Mouse (Mus musculus) CH12.LX (cell line): ENCODE data around the gene 1700017B05Rik. TPM values are rescaled to one million over a fixed set of nuclear protein-coding genes. Genes with fewer than 3 reads are reported as not detected.

Experiments
- DNase-seq: peaks from one replicate; pipeline ENCODE4 v3.0.0-alpha.2; 2013; ENCODE audit errors: extremely low read depth
- H3K27ac ChIP-seq: 2 replicates; pipeline ENCODE4 v1.5.1; 2012; ENCODE audit warnings: low read depth, mild to moderate bottlenecking, control low read depth, moderate library complexity; ENCODE audit not compliant: insufficient read depth
- H3K27me3 ChIP-seq: replicated peaks from 2 replicates; pipeline ENCODE3; 2012; ENCODE audit warnings: inconsistent platforms
- H3K36me3 ChIP-seq, 2 experiments: replicated peaks in 1 of 2; 2 replicates each; pipeline versions ENCODE3 to v1.6.1; 2012; ENCODE audit warnings: inconsistent platforms in 1 of 2, low read length in 1 of 2, mild to moderate bottlenecking in 1 of 2, mixed read lengths in 1 of 2, moderate library complexity in 1 of 2; ENCODE audit not compliant: control insufficient read depth in 1 of 2, insufficient read depth in 1 of 2
- H3K4me1 ChIP-seq, 2 experiments: 2 replicates each; pipeline ENCODE4 v1.6.1; 2012; ENCODE audit warnings: inconsistent platforms in 1 of 2, moderate library complexity in 1 of 2; ENCODE audit not compliant: insufficient read depth in 2 of 2, control insufficient read depth in 1 of 2
- H3K4me2 ChIP-seq: 2 replicates; pipeline ENCODE4 v1.6.1; 2012; ENCODE audit warnings: low read depth, mild to moderate bottlenecking, control low read depth; ENCODE audit not compliant: poor library complexity, insufficient read depth, severe bottlenecking
- H3K4me3 ChIP-seq, 3 experiments: fragments of 150-350 bp in 1 of 3; sonication (generic) in 1 of 3; replicated peaks in 1 of 3; 2 replicates each; pipeline versions ENCODE3 to v1.5.1; 2011 to 2012; ENCODE audit warnings: low read depth in 2 of 3, low read length in 2 of 3, mild to moderate bottlenecking in 2 of 3, moderate library complexity in 2 of 3, control low read depth in 1 of 3, improper control_type of control experiment in 1 of 3, inconsistent platforms in 1 of 3, mixed read lengths in 1 of 3; ENCODE audit not compliant: poor library complexity in 1 of 3
- H3K79me2 ChIP-seq: replicated peaks from 2 replicates; pipeline ENCODE4 v1.6.1; 2012; ENCODE audit warnings: mild to moderate bottlenecking, moderate library complexity; ENCODE audit not compliant: control insufficient read depth, poor library complexity, insufficient read depth, severe bottlenecking; ENCODE audit errors: extremely low read depth
- H3K9ac ChIP-seq: 2 replicates; pipeline ENCODE4 v1.6.1; 2012; ENCODE audit warnings: low read depth, mild to moderate bottlenecking, control low read depth, moderate library complexity; ENCODE audit not compliant: insufficient read depth
- H3K9me3 ChIP-seq: replicated peaks from 2 replicates; pipeline ENCODE3; 2012; ENCODE audit warnings: low read length, inconsistent platforms, mixed read lengths
- CHD1 ChIP-seq: IDR thresholded peaks from 2 replicates; pipeline ENCODE4 v1.6.1; 2012; ENCODE audit warnings: low read depth, low read length, improper control_type of control experiment, inconsistent platforms
- CTCF ChIP-seq, 2 experiments: IDR thresholded peaks in 1 of 2; conservative IDR thresholded peaks in 1 of 2; 2 replicates each; pipeline ENCODE4 v1.5.1; 2011 to 2012; ENCODE audit warnings: low read depth in 2 of 2, low read length in 2 of 2, improper control_type of control experiment in 1 of 2, inconsistent platforms in 1 of 2, mild to moderate bottlenecking in 1 of 2, moderate library complexity in 1 of 2
- E2F4 ChIP-seq: IDR thresholded peaks from 2 replicates; pipeline ENCODE4 v1.6.1; 2011; ENCODE audit warnings: low read depth, low read length, improper control_type of control experiment; ENCODE audit not compliant: insufficient replicate concordance
- ETS1 ChIP-seq: conservative IDR thresholded peaks from 2 replicates; pipeline ENCODE4 v1.6.1; 2012; ENCODE audit warnings: low read depth, mild to moderate bottlenecking, inconsistent platforms, low read length, improper control_type of control experiment, moderate library complexity
- JUN ChIP-seq: IDR thresholded peaks from 2 replicates; pipeline ENCODE4 v1.6.1; 2011; ENCODE audit warnings: low read depth, mild to moderate bottlenecking, low read length, improper control_type of control experiment, moderate library complexity; ENCODE audit not compliant: insufficient read depth
- JUND ChIP-seq: conservative IDR thresholded peaks from 2 replicates; pipeline ENCODE4 v1.6.1; 2011; ENCODE audit warnings: low read depth, low read length, improper control_type of control experiment
- KAT2A ChIP-seq: IDR thresholded peaks from 2 replicates; pipeline ENCODE4 v1.6.1; 2012; ENCODE audit warnings: low read length, improper control_type of control experiment, inconsistent platforms; ENCODE audit not compliant: insufficient replicate concordance
- MAFK ChIP-seq: IDR thresholded peaks from 2 replicates; pipeline ENCODE4 v1.6.1; 2011; ENCODE audit warnings: low read length, improper control_type of control experiment; ENCODE audit not compliant: insufficient replicate concordance
- MAZ ChIP-seq: IDR thresholded peaks from 2 replicates; pipeline ENCODE4 v1.6.1; 2012; ENCODE audit warnings: low read depth, mild to moderate bottlenecking, inconsistent platforms, low read length, improper control_type of control experiment, moderate library complexity
- MEF2A ChIP-seq: IDR thresholded peaks from 2 replicates; pipeline ENCODE4 v1.6.1; 2014; ENCODE audit warnings: low read depth, mild to moderate bottlenecking, inconsistent platforms, low read length, improper control_type of control experiment, borderline replicate concordance
- MXI1 ChIP-seq: IDR thresholded peaks from 2 replicates; pipeline ENCODE4 v1.6.1; 2011; ENCODE audit warnings: mild to moderate bottlenecking, low read depth, low read length, improper control_type of control experiment
- MYC ChIP-seq: IDR thresholded peaks from 2 replicates; pipeline ENCODE4 v1.6.1; 2011; ENCODE audit warnings: low read depth, mild to moderate bottlenecking, improper control_type of control experiment, low read length
- PAX5 ChIP-seq: IDR thresholded peaks from 2 replicates; pipeline ENCODE4 v1.6.1; 2012; ENCODE audit warnings: low read length, inconsistent platforms, mixed read lengths
- POLR2A ChIP-seq: IDR thresholded peaks from 2 replicates; pipeline ENCODE4 v1.6.1; 2011; ENCODE audit warnings: low read depth, mild to moderate bottlenecking, improper control_type of control experiment, low read length
- RCOR1 ChIP-seq: conservative IDR thresholded peaks from 2 replicates; pipeline ENCODE4 v1.6.1; 2012; ENCODE audit warnings: low read depth, mild to moderate bottlenecking, inconsistent platforms, low read length, improper control_type of control experiment
- SIN3A ChIP-seq: IDR thresholded peaks from 2 replicates; pipeline ENCODE4 v1.6.1; 2012; ENCODE audit warnings: low read length, improper control_type of control experiment, inconsistent platforms
- SMC3 ChIP-seq: IDR thresholded peaks from 2 replicates; pipeline ENCODE4 v1.6.1; 2011; ENCODE audit warnings: low read depth, low read length, improper control_type of control experiment
- TCF12 ChIP-seq: IDR thresholded peaks from 2 replicates; pipeline ENCODE4 v1.6.1; 2014; ENCODE audit warnings: low read depth, mild to moderate bottlenecking, inconsistent platforms, low read length, improper control_type of control experiment
- dilution Hi-C: fragments of 300-500 bp; cut with MboI; formaldehyde crosslinking; loops from 2 replicates; pipeline ENCODE4 v1.14.3; 2020; ENCODE audit warnings: low sequenced_read_pairs; ENCODE audit not compliant: extremely low pct_unique_long_range_greater_than_20kb, extremely low pct_ligation_motif_present
- in situ Hi-C: fragments of 300-500 bp; cut with MboI; formaldehyde crosslinking; loops from 3 replicates; pipeline ENCODE4 v1.14.3; 2019; ENCODE audit warnings: low sequenced_read_pairs, low pct_ligation_motif_present, low pct_unique_long_range_greater_than_20kb, mixed read lengths
- polyA plus RNA-seq: library from polyadenylated mRNA; unstranded; fragments of >175 nt; gene quantifications from 2 replicates; pipeline ENCODE4 v1.2.1, GENCODE M21; 2012; ENCODE audit warnings: low read depth; ENCODE audit not compliant: insufficient read length
- total RNA-seq, 2 experiments: library from RNA; depleted of rRNA; stranded (reverse); fragments of 300-350 nt in 1 of 2; fragments of >200 nt in 1 of 2; gene quantifications; 2 replicates each; pipeline ENCODE4 v1.2.3; 2012 to 2014

The 1700017B05Rik gene
- total and polyA plus RNA-seq, 3 experiments, result 26.4 to 56.0 (median 38.6) TPM

- dilution Hi-C loops, result no loop called here
Observed at GRCm38 (mm10) chr9:57242916-57243315, 19.5 kb downstream of the 1700017B05Rik start.

GRCm38 (mm10) chr9:57241111-57241510 lies 21.3 kb downstream of the 1700017B05Rik start:
- H3K4me2 ChIP-seq, result no peak overlapping the region
- no peak overlapping the region for H3K9ac ChIP-seq
- H3K4me3 ChIP-seq, result no peak overlapping the region
- TF ChIP-seq SIN3A (no peak), MAFK (no peak), JUN (no peak), E2F4 (no peak), KAT2A (no peak), RCOR1 (no peak), MXI1 (no peak)
- peaks cover 0 to 11% of the 10 kb centered on the region in 2 experiments; a peak in 3 of 4 replicates for H3K4me1 ChIP-seq
- dilution Hi-C loops (no loop called here), in situ Hi-C loops (no loop called here)
- no peaks in the 10 kb centered on the region for H3K79me2 ChIP-seq
- no peaks in the 10 kb centered on the region for H3K36me3 ChIP-seq
- no peaks in the 10 kb centered on the region for H3K9me3 ChIP-seq
- no peak overlapping the region for H3K27ac ChIP-seq
- no peak for DNase-seq
- H3K27me3 ChIP-seq, result no peaks in the 10 kb centered on the region

More at GRCm38 (mm10) chr9:57242916-57243315, 19.5 kb downstream of the 1700017B05Rik start:
- TF ChIP-seq POLR2A (no peak), TCF12 (no peak), CHD1 (no peak), MEF2A (no peak), SMC3 (no peak), MYC (no peak), JUND (no peak), PAX5 (no peak), ETS1 (no peak), CTCF (conservative IDR thresholded peaks at IDR 0.05 in 1 of 2, IDR thresholded peaks at IDR 0.05 in 1 of 2; ENCODE audit: low read depth in 2 of 2, low read length in 2 of 2) (no peak), MAZ (no peak), MAFK (no peak)
- Histone ChIP-seq H3K4me2 (no peak overlapping the region), H3K36me3 (no peaks in the 10 kb centered on the region), H3K9ac (no peak overlapping the region), H3K79me2 (no peaks in the 10 kb centered on the region), H3K4me3 (no peak overlapping the region), H3K27ac (no peak overlapping the region), H3K9me3 (no peaks in the 10 kb centered on the region), H3K27me3 (no peaks in the 10 kb centered on the region), H3K4me1 (peaks cover 0 to 8% of the 10 kb centered on the region in 2 experiments; a peak in 3 of 4 replicates)
- in situ Hi-C loops, result no loop called here
- no peak for DNase-seq
